Mouse (Mus musculus) limb, embryonic 15.5 days (tissue): Measurements from ENCODE around the gene Traf5. TPM values are rescaled to one million over a fixed set of nuclear protein-coding genes. Genes with fewer than 3 reads are reported as not detected.

Source experiments
- ATAC-seq: fragments of 200-750 bp; cut with Nextera tagmentation; 2 replicates; pipeline ENCODE4 v1.8.0; 2017; ENCODE audit warnings: low read depth, moderate TSS enrichment; ENCODE audit not compliant: insufficient number of reproducible peaks, low FRiP score, low TSS enrichment
- H3K27ac ChIP-seq: fragments of 300-500 bp; sonication (generic); 2 replicates; pipeline ENCODE4 v1.5.1; 2015; ENCODE audit warnings: moderate library complexity, mild to moderate bottlenecking, inconsistent platforms
- H3K27me3 ChIP-seq: fragments of 300-500 bp; sonication (generic); 2 replicates; pipeline ENCODE4 v1.6.1; 2015; ENCODE audit warnings: inconsistent platforms
- H3K36me3 ChIP-seq: fragments of 300-500 bp; sonication (generic); 2 replicates; pipeline ENCODE4 v1.6.1; 2015; ENCODE audit warnings: inconsistent platforms
- H3K4me1 ChIP-seq: fragments of 300-500 bp; sonication (generic); 2 replicates; pipeline ENCODE4 v1.6.1; 2015; ENCODE audit warnings: inconsistent platforms
- H3K4me2 ChIP-seq: fragments of 300-500 bp; sonication (generic); 2 replicates; pipeline ENCODE4 v1.6.1; 2015; ENCODE audit warnings: mild to moderate bottlenecking, inconsistent platforms
- H3K4me3 ChIP-seq: fragments of 300-500 bp; sonication (generic); 2 replicates; pipeline ENCODE4 v1.5.1; 2015; ENCODE audit warnings: mild to moderate bottlenecking, inconsistent platforms
- H3K9ac ChIP-seq: fragments of 300-500 bp; sonication (generic); 2 replicates; pipeline ENCODE4 v1.6.1; 2015; ENCODE audit warnings: inconsistent platforms
- H3K9me3 ChIP-seq: fragments of 300-500 bp; sonication (generic); 2 replicates; pipeline ENCODE4 v1.6.1; 2016; ENCODE audit warnings: inconsistent platforms
- WGBS: fragments of 180-500 bp; shearing (Covaris S2); methylation state at CpG from one replicate; pipeline ENCODE4 v1.1.7; 2015; 5-methylcytosine and 5-hydroxymethylcytosine counted together
- polyA plus RNA-seq: library from polyadenylated mRNA; unstranded; fragments of >200 nt; fragmentation: Nextera tagmentation; extraction: Ambion mirVana; gene quantifications from 2 replicates; pipeline ENCODE4 v1.2.1, GENCODE M21; 2015

The Traf5 gene
- polyA plus RNA-seq, 1 experiment from 2014 or later = 21.7 TPM

- Histone ChIP-seq H3K4me3 (no peak overlapping the region), H3K27ac (peak overlapping the region; percentile 11; the same call in 1 of the 2 replicates), H3K4me1 (peaks cover 32% of the 10 kb centered on the region), H3K9me3 (no peaks in the 10 kb centered on the region), H3K27me3 (no peaks in the 10 kb centered on the region), H3K9ac (no peak overlapping the region), H3K36me3 (no peaks in the 10 kb centered on the region), H3K4me2 (no peak overlapping the region)
- WGBS = 63% methylated on average over 9 of the region's 9 CpGs
- no peak for ATAC-seq
Measured at GRCm38 (mm10) chr1:192089208-192090166, 2.9 kb downstream of the Traf5 start.

- Histone ChIP-seq H3K4me1 (peaks cover 32% of the 10 kb centered on the region), H3K4me2 (no peak overlapping the region), H3K9ac (no peak overlapping the region), H3K36me3 (no peaks in the 10 kb centered on the region), H3K27ac (no peak overlapping the region), H3K9me3 (no peaks in the 10 kb centered on the region), H3K27me3 (no peaks in the 10 kb centered on the region), H3K4me3 (no peak overlapping the region)
- WGBS = 63% methylated on average over 4 of the region's 4 CpGs
- no peak for ATAC-seq
Measured at GRCm38 (mm10) chr1:192088011-192088410, 4.3 kb downstream of the Traf5 start.

GRCm38 (mm10) chr1:192087098-192087497 lies 5.3 kb downstream of the Traf5 start:
- Histone ChIP-seq H3K36me3 (no peaks in the 10 kb centered on the region), H3K27me3 (no peaks in the 10 kb centered on the region), H3K9ac (no peak overlapping the region), H3K27ac (no peak overlapping the region), H3K4me1 (peaks cover 32% of the 10 kb centered on the region), H3K4me3 (no peak overlapping the region), H3K9me3 (no peaks in the 10 kb centered on the region), H3K4me2 (no peak overlapping the region)
- 82% methylated on average over 4 of the region's 4 CpGs for WGBS
- ATAC-seq = no peak

GRCm38 (mm10) chr1:192086279-192087037 lies 5.9 kb downstream of the Traf5 start:
- no peak overlapping the region for H3K4me2 ChIP-seq
- 0 out of 2 replicates have a peak, but pooled peaks cover under 1% of the 10 kb centered on the region for H3K9me3 ChIP-seq
- peaks cover 32% of the 10 kb centered on the region for H3K4me1 ChIP-seq
- no peak overlapping the region for H3K27ac ChIP-seq
- 80% methylated on average over 12 of the region's 12 CpGs for WGBS
- H3K9ac ChIP-seq = no peak overlapping the region
- no peaks in the 10 kb centered on the region for H3K27me3 ChIP-seq
- H3K36me3 ChIP-seq = no peaks in the 10 kb centered on the region
- no peak overlapping the region for H3K4me3 ChIP-seq
- no peak for ATAC-seq

- WGBS = 94% methylated on average over 10 of the region's 10 CpGs
Measured at GRCm38 (mm10) chr1:192085218-192085617, 7.1 kb downstream of the Traf5 start.

GRCm38 (mm10) chr1:192082646-192083045 lies 9.7 kb downstream of the Traf5 start:
- 69% methylated on average over 1 of the region's 1 CpGs for WGBS
- Histone ChIP-seq H3K9me3 (peaks cover 4% of the 10 kb centered on the region; the same call in 1 of the 2 replicates), H3K27me3 (no peaks in the 10 kb centered on the region), H3K4me2 (no peak overlapping the region), H3K4me1 (peaks cover 9% of the 10 kb centered on the region), H3K36me3 (no peaks in the 10 kb centered on the region), H3K9ac (no peak overlapping the region), H3K27ac (no peak overlapping the region), H3K4me3 (no peak overlapping the region)
- no peak for ATAC-seq

More at GRCm38 (mm10) chr1:192085218-192085617, 7.1 kb downstream of the Traf5 start:
- Histone ChIP-seq H3K4me1 (peaks cover 20% of the 10 kb centered on the region), H3K4me2 (no peak overlapping the region), H3K9me3 (peaks cover 4% of the 10 kb centered on the region; the same call in 1 of the 2 replicates), H3K27me3 (no peaks in the 10 kb centered on the region), H3K9ac (no peak overlapping the region), H3K36me3 (no peaks in the 10 kb centered on the region), H3K4me3 (no peak overlapping the region), H3K27ac (no peak overlapping the region)
- ATAC-seq = no peak

GRCm38 (mm10) chr1:192081129-192081528 lies 11.2 kb downstream of the Traf5 start:
- 97% methylated on average over 2 of the region's 2 CpGs for WGBS

GRCm38 (mm10) chr1:192079121-192079520 lies 13.2 kb downstream of the Traf5 start:
- Histone ChIP-seq H3K27me3 (no peaks in the 10 kb centered on the region), H3K4me2 (no peak overlapping the region), H3K4me3 (no peak overlapping the region), H3K36me3 (no peaks in the 10 kb centered on the region), H3K9ac (no peak overlapping the region), H3K9me3 (peaks cover 4% of the 10 kb centered on the region; the same call in 1 of the 2 replicates), H3K27ac (no peak overlapping the region), H3K4me1 (peaks cover 20% of the 10 kb centered on the region)
- ATAC-seq = no peak
- 77% methylated on average over 1 of the region's 1 CpGs for WGBS

More at GRCm38 (mm10) chr1:192081129-192081528, 11.2 kb downstream of the Traf5 start:
- no peak overlapping the region for H3K4me3 ChIP-seq
- H3K9me3 ChIP-seq = peaks cover 4% of the 10 kb centered on the region; the same call in 1 of the 2 replicates
- H3K4me2 ChIP-seq = no peak overlapping the region
- peaks cover 14% of the 10 kb centered on the region for H3K4me1 ChIP-seq
- no peak overlapping the region for H3K27ac ChIP-seq
- H3K9ac ChIP-seq = no peak overlapping the region
- no peak for ATAC-seq
- H3K27me3 ChIP-seq = no peaks in the 10 kb centered on the region
- H3K36me3 ChIP-seq = no peaks in the 10 kb centered on the region

- peaks cover 20% of the 10 kb centered on the region for H3K4me1 ChIP-seq
- peak overlapping the region; percentile 43 for H3K27ac ChIP-seq
- ATAC-seq = 0 out of 2 replicates have a peak, but pooled peaks have one; percentile 42
- no peaks in the 10 kb centered on the region for H3K27me3 ChIP-seq
- peaks cover 4% of the 10 kb centered on the region; the same call in 1 of the 2 replicates for H3K9me3 ChIP-seq
- no peak overlapping the region for H3K4me2 ChIP-seq
- 37% methylated on average over 3 of the region's 3 CpGs for WGBS
- no peak overlapping the region for H3K9ac ChIP-seq
- H3K36me3 ChIP-seq = no peaks in the 10 kb centered on the region
- H3K4me3 ChIP-seq = no peak overlapping the region
Measured at GRCm38 (mm10) chr1:192078406-192078805, 14.0 kb downstream of the Traf5 start.

GRCm38 (mm10) chr1:192076796-192077535 lies 15.4 kb downstream of the Traf5 start:
- H3K9ac ChIP-seq = no peak overlapping the region
- no peak for ATAC-seq
- peak overlapping the region; percentile 11; the same call in 1 of the 2 replicates for H3K27ac ChIP-seq
- H3K27me3 ChIP-seq = no peaks in the 10 kb centered on the region
- H3K4me1 ChIP-seq = peaks cover 29% of the 10 kb centered on the region
- H3K4me3 ChIP-seq = no peak overlapping the region
- no peak overlapping the region for H3K4me2 ChIP-seq
- H3K9me3 ChIP-seq = peaks cover 4% of the 10 kb centered on the region; the same call in 1 of the 2 replicates
- H3K36me3 ChIP-seq = no peaks in the 10 kb centered on the region

GRCm38 (mm10) chr1:192076101-192076500 lies 16.3 kb downstream of the Traf5 start:
- no peak for ATAC-seq
- Histone ChIP-seq H3K9ac (no peak overlapping the region), H3K9me3 (no peaks in the 10 kb centered on the region; the same call in 1 of the 2 replicates), H3K27me3 (no peaks in the 10 kb centered on the region; the same call in 1 of the 2 replicates), H3K27ac (no peak overlapping the region), H3K36me3 (no peaks in the 10 kb centered on the region), H3K4me3 (no peak overlapping the region), H3K4me1 (peaks cover 37% of the 10 kb centered on the region), H3K4me2 (no peak overlapping the region)
- WGBS = 70% methylated on average over 4 of the region's 4 CpGs
